Mouse (Mus musculus) neutrophil, adult 59 days (primary cell): ENCODE measurements around the gene Pramef17. TPM values are rescaled to one million over a fixed set of nuclear protein-coding genes. Genes with fewer than 3 reads are reported as not detected.

Experiments used
- total RNA-seq, 2 experiments: library from RNA; stranded (reverse); gene quantifications; 1 replicate in 1 of 2; 2 replicates in 1 of 2; pipeline ENCODE4 v1.2.4; 2023

Gene Pramef17
- total RNA-seq = not detected

GRCm38 (mm10) chr4:143994269-143994668 is at the start of gene Pramef17:
TSS of gene Pramef17 (minus strand) at chr4:143994369.

GRCm38 (mm10) chr4:143966850-143967249 is 27.3 kb downstream of the Pramef17 start, which contains the start of gene Gm13101:
TSS of gene Gm13101 (minus strand) at chr4:143966950.

GRCm38 (mm10) chr4:143950916-143951315 is 43.3 kb downstream of the Pramef17 start, which contains the start of gene Pramef25:
TSS of gene Pramef25 (minus strand) at chr4:143951016.

Other genes with a start within 250 kb of the Pramef17 start
- gene Gm13023, start 205.0 kb downstream of the Pramef17 start, total RNA-seq = not detected
- gene Gm13084, start 178.3 kb downstream of the Pramef17 start, total RNA-seq = not detected
- not detected for gene Gm13103, start 147.9 kb downstream of the Pramef17 start, total RNA-seq
- gene Pramef6, start 94.0 kb downstream of the Pramef17 start, total RNA-seq = not detected
- gene Pramef25, start 43.4 kb downstream of the Pramef17 start, total RNA-seq = not detected
- gene Gm13101, start 27.4 kb downstream of the Pramef17 start, total RNA-seq = not detected
- not detected for gene Pramel4, start 64.8 kb upstream of the Pramef17 start, total RNA-seq
- gene Gm13102, start 112.1 kb upstream of the Pramef17 start, total RNA-seq = not detected
- not detected for gene Oog3, start 168.3 kb upstream of the Pramef17 start, total RNA-seq
- gene Oog2, start 196.3 kb upstream of the Pramef17 start, total RNA-seq = not detected
- gene C87977, start 218.9 kb upstream of the Pramef17 start, total RNA-seq = not detected